Mouse (Mus musculus): ENCODE measurements around the gene Cct2. TPM values are rescaled to one million over a fixed set of nuclear protein-coding genes. Genes with fewer than 3 reads are reported as not detected.

Gene Cct2
- 100 to 1,000 TPM; 160 to 179 TPM for total RNA-seq (2021)

GRCm38 (mm10) chr10:117063254-117064021 lies at the start of gene Cct2:
Gene Cct2 (minus strand): TSS chr10:117063814.
- intact Hi-C loops (cut with DNase I) = loop anchor here (5.0 kb wide), 1 partner anchor 144 kb away; no protein-coding TSS in a partner anchor
- peak; percentile 92 for DNase-seq

- intact Hi-C loops (cut with DNase I) = no loop called here
- DNase-seq = no peak
Observed at GRCm38 (mm10) chr10:117112545-117112944, 48.9 kb upstream of the Cct2 start.

- intact Hi-C loops (cut with DNase I) = no loop called here
- DNase-seq = peak in 1 of 2 experiments; percentile 43
Observed at GRCm38 (mm10) chr10:117111455-117111854, 47.8 kb upstream of the Cct2 start.

- intact Hi-C loops (cut with DNase I) = no loop called here
- no peak for DNase-seq
Observed at GRCm38 (mm10) chr10:117110271-117110670, 46.7 kb upstream of the Cct2 start.

- no peak for DNase-seq
- intact Hi-C loops (cut with DNase I) = no loop called here
Observed at GRCm38 (mm10) chr10:117106686-117107085, 43.1 kb upstream of the Cct2 start.

GRCm38 (mm10) chr10:117106244-117106643 lies 42.6 kb upstream of the Cct2 start:
- intact Hi-C loops (cut with DNase I) = no loop called here
- no peak for DNase-seq

GRCm38 (mm10) chr10:117105015-117105414 lies 41.4 kb upstream of the Cct2 start:
- intact Hi-C loops (cut with DNase I) = no loop called here
- no peak for DNase-seq

- no peak for DNase-seq
- intact Hi-C loops (cut with DNase I) = no loop called here
Observed at GRCm38 (mm10) chr10:117103854-117104598, 40.4 kb upstream of the Cct2 start.

GRCm38 (mm10) chr10:117100175-117100574 lies 36.6 kb upstream of the Cct2 start:
- intact Hi-C loops (cut with DNase I) = no loop called here
- no peak for DNase-seq

GRCm38 (mm10) chr10:117097116-117097698 lies 33.6 kb upstream of the Cct2 start:
- intact Hi-C loops (cut with DNase I) = no loop called here
- DNase-seq = no peak

GRCm38 (mm10) chr10:117096096-117096495 lies 32.5 kb upstream of the Cct2 start:
- intact Hi-C loops (cut with DNase I) = no loop called here

GRCm38 (mm10) chr10:117094504-117095329 lies 31.1 kb upstream of the Cct2 start:
- intact Hi-C loops (cut with DNase I) = no loop called here
- DNase-seq = peak; percentile 54 to 65

More at GRCm38 (mm10) chr10:117096096-117096495, 32.5 kb upstream of the Cct2 start:
- no peak for DNase-seq

GRCm38 (mm10) chr10:117089628-117090027 lies 26.0 kb upstream of the Cct2 start:
- no peak for DNase-seq
- intact Hi-C loops (cut with DNase I) = no loop called here

GRCm38 (mm10) chr10:117081914-117082359 lies 18.3 kb upstream of the Cct2 start:
- intact Hi-C loops (cut with DNase I) = no loop called here
- DNase-seq = no peak

GRCm38 (mm10) chr10:117081326-117081725 lies 17.7 kb upstream of the Cct2 start:
- DNase-seq = no peak
- intact Hi-C loops (cut with DNase I) = no loop called here

- intact Hi-C loops (cut with DNase I) = no loop called here
- peak; percentile 32 to 61 for DNase-seq
Observed at GRCm38 (mm10) chr10:117078284-117078683, 14.7 kb upstream of the Cct2 start.

GRCm38 (mm10) chr10:117073176-117073575 lies 9.6 kb upstream of the Cct2 start:
- intact Hi-C loops (cut with DNase I) = no loop called here
- no peak for DNase-seq

GRCm38 (mm10) chr10:117072191-117072888 lies 8.7 kb upstream of the Cct2 start:
- intact Hi-C loops (cut with DNase I) = no loop called here
- peak; percentile 36 to 38 for DNase-seq

- no peak for DNase-seq
- intact Hi-C loops (cut with DNase I) = loop anchor here (5.0 kb wide), 1 partner anchor 78 kb away; the partner anchor contains the start of gene Frs2
Observed at GRCm38 (mm10) chr10:117069109-117069508, 5.5 kb upstream of the Cct2 start.

- intact Hi-C loops (cut with DNase I) = loop anchor here (5.0 kb wide), 1 partner anchor 143 kb away; no protein-coding TSS in a partner anchor
Observed at GRCm38 (mm10) chr10:117064076-117064475, 462 bp upstream of the Cct2 start.

More at GRCm38 (mm10) chr10:117064076-117064475, 462 bp upstream of the Cct2 start:
- DNase-seq = no peak

All from heart, postnatal 10 days (tissue).